Mouse (Mus musculus) heart, embryonic 13.5 days (tissue): ENCODE data around the gene Klhl40. TPM values are rescaled to one million over a fixed set of nuclear protein-coding genes. Genes with fewer than 3 reads are reported as not detected.

Experiments
- ATAC-seq: fragments of 200-750 bp; cut with Nextera tagmentation; 2 replicates; pipeline ENCODE4 v1.8.0; 2017; ENCODE audit warnings: moderate TSS enrichment; ENCODE audit not compliant: insufficient number of reproducible peaks, low FRiP score, low TSS enrichment; ENCODE audit errors: extremely low read depth
- H3K27ac ChIP-seq: fragments of 300-500 bp; sonication (generic); replicated peaks from 2 replicates; pipeline ENCODE4 v1.5.1; 2015; ENCODE audit warnings: moderate library complexity, mild to moderate bottlenecking, inconsistent platforms
- H3K27me3 ChIP-seq: fragments of 300-500 bp; sonication (generic); replicated peaks from 2 replicates; pipeline ENCODE4 v1.6.1; 2015; ENCODE audit warnings: mild to moderate bottlenecking, inconsistent platforms
- H3K36me3 ChIP-seq: fragments of 300-500 bp; sonication (generic); 2 replicates; pipeline ENCODE4 v1.6.1; 2015; ENCODE audit warnings: mild to moderate bottlenecking, inconsistent platforms
- H3K4me1 ChIP-seq: fragments of 300-500 bp; sonication (generic); 2 replicates; pipeline ENCODE4 v1.6.1; 2015; ENCODE audit warnings: inconsistent platforms
- H3K4me2 ChIP-seq: fragments of 300-500 bp; sonication (generic); 2 replicates; pipeline ENCODE4 v1.6.1; 2015; ENCODE audit warnings: inconsistent platforms, mild to moderate bottlenecking, moderate library complexity
- H3K4me3 ChIP-seq: fragments of 300-500 bp; sonication (generic); 2 replicates; pipeline ENCODE4 v1.5.1; 2015; ENCODE audit warnings: moderate library complexity, mild to moderate bottlenecking, inconsistent platforms
- H3K9ac ChIP-seq: fragments of 300-500 bp; sonication (generic); 2 replicates; pipeline ENCODE4 v1.6.1; 2015; ENCODE audit warnings: inconsistent platforms, mild to moderate bottlenecking, moderate library complexity
- H3K9me3 ChIP-seq: fragments of 300-500 bp; sonication (generic); 2 replicates; pipeline ENCODE4 v1.6.1; 2016; ENCODE audit warnings: inconsistent platforms
- WGBS: fragments of 180-500 bp; shearing (Covaris S2); methylation state at CpG from one replicate; pipeline ENCODE4 v1.1.7; 2015; ENCODE audit warnings: mixed read lengths; 5-methylcytosine and 5-hydroxymethylcytosine counted together
- polyA plus RNA-seq: library from polyadenylated mRNA; unstranded; fragments of >200 nt; fragmentation: Nextera tagmentation; extraction: Ambion mirVana; gene quantifications from 2 replicates; pipeline ENCODE4 v1.2.1, GENCODE M21; 2015

Gene Klhl40
- polyA plus RNA-seq = 1.4 and 2.1 TPM in 2 replicates

GRCm38 (mm10) chr9:121777484-121778065 is at the start of gene Klhl40:
Gene Klhl40 (plus strand): TSS chr9:121777607.
- H3K36me3 ChIP-seq = no peaks in the 10 kb centered on the region
- H3K9ac ChIP-seq = peak within 1 kb of the TSS; percentile 56
- peaks cover 64% of the 10 kb centered on the region for H3K27me3 ChIP-seq
- H3K4me1 ChIP-seq = peaks cover 29% of the 10 kb centered on the region
- H3K9me3 ChIP-seq = no peaks in the 10 kb centered on the region
- 13% methylated on average over 30 of the region's 30 CpGs for WGBS
- H3K27ac ChIP-seq = peak within 1 kb of the TSS; percentile 10; the same call in 1 of the 2 replicates
- H3K4me3 ChIP-seq = peak within 1 kb of the TSS; percentile 47
- peak within 1 kb of the TSS; percentile 75 for H3K4me2 ChIP-seq
- peak; percentile 34; the same call in 1 of the 2 replicates for ATAC-seq

- Histone ChIP-seq H3K9me3 (no peaks in the 10 kb centered on the region), H3K9ac (no peak overlapping the region), H3K36me3 (peaks cover 78% of the 10 kb centered on the region), H3K4me2 (no peak overlapping the region), H3K4me3 (no peak overlapping the region), H3K27me3 (no peaks in the 10 kb centered on the region), H3K27ac (no peak overlapping the region), H3K4me1 (no peaks in the 10 kb centered on the region)
- ATAC-seq = no peak
- WGBS = 83% methylated on average over 6 of the region's 6 CpGs
Measured at GRCm38 (mm10) chr9:121740490-121740889, 36.9 kb upstream of the Klhl40 start.

- WGBS = 92% methylated on average over 3 of the region's 3 CpGs
- ATAC-seq = no peak
- Histone ChIP-seq H3K4me2 (no peak overlapping the region), H3K4me3 (no peak overlapping the region), H3K9ac (no peak overlapping the region), H3K36me3 (peaks cover 77% of the 10 kb centered on the region), H3K4me1 (no peaks in the 10 kb centered on the region), H3K9me3 (no peaks in the 10 kb centered on the region), H3K27ac (no peak overlapping the region), H3K27me3 (no peaks in the 10 kb centered on the region)
Measured at GRCm38 (mm10) chr9:121741168-121741567, 36.2 kb upstream of the Klhl40 start.

- ATAC-seq = no peak
- WGBS = 87% methylated on average over 8 of the region's 8 CpGs
- no peak overlapping the region for H3K4me3 ChIP-seq
- H3K27ac ChIP-seq = no peak overlapping the region
- H3K4me1 ChIP-seq = 0 out of 2 replicates have a peak, but pooled peaks cover 12% of the 10 kb centered on the region
- no peaks in the 10 kb centered on the region for H3K9me3 ChIP-seq
- peaks cover 90% of the 10 kb centered on the region for H3K36me3 ChIP-seq
- no peak overlapping the region for H3K4me2 ChIP-seq
- no peak overlapping the region for H3K9ac ChIP-seq
- no peaks in the 10 kb centered on the region for H3K27me3 ChIP-seq
Measured at GRCm38 (mm10) chr9:121744051-121744450, 33.4 kb upstream of the Klhl40 start.

GRCm38 (mm10) chr9:121752774-121753173 is 24.6 kb upstream of the Klhl40 start:
- ATAC-seq = no peak
- no peak overlapping the region for H3K4me2 ChIP-seq
- H3K9ac ChIP-seq = no peak overlapping the region
- no peak overlapping the region for H3K4me3 ChIP-seq
- peaks cover 90% of the 10 kb centered on the region for H3K36me3 ChIP-seq
- no peaks in the 10 kb centered on the region for H3K9me3 ChIP-seq
- peaks cover 18% of the 10 kb centered on the region for H3K4me1 ChIP-seq
- no peak overlapping the region for H3K27ac ChIP-seq
- no peaks in the 10 kb centered on the region for H3K27me3 ChIP-seq
- WGBS = 94% methylated on average over 9 of the region's 9 CpGs

GRCm38 (mm10) chr9:121754624-121755023 is 22.8 kb upstream of the Klhl40 start:
- no peak overlapping the region for H3K9ac ChIP-seq
- no peak for ATAC-seq
- no peak overlapping the region for H3K27ac ChIP-seq
- no peaks in the 10 kb centered on the region for H3K9me3 ChIP-seq
- peaks cover 22% of the 10 kb centered on the region for H3K4me1 ChIP-seq
- no peak overlapping the region for H3K4me2 ChIP-seq
- H3K36me3 ChIP-seq = peaks cover 72% of the 10 kb centered on the region
- no peak overlapping the region for H3K4me3 ChIP-seq
- 84% methylated on average over 3 of the region's 3 CpGs for WGBS
- H3K27me3 ChIP-seq = no peaks in the 10 kb centered on the region

- Histone ChIP-seq H3K9me3 (no peaks in the 10 kb centered on the region), H3K27ac (no peak overlapping the region), H3K27me3 (no peaks in the 10 kb centered on the region), H3K4me1 (peaks cover 37% of the 10 kb centered on the region), H3K4me3 (no peak overlapping the region), H3K36me3 (peaks cover 52% of the 10 kb centered on the region), H3K9ac (no peak overlapping the region), H3K4me2 (no peak overlapping the region)
- no peak for ATAC-seq
- WGBS = 83% methylated on average over 3 of the region's 3 CpGs
Measured at GRCm38 (mm10) chr9:121756785-121757184, 20.6 kb upstream of the Klhl40 start.

- H3K27ac ChIP-seq = no peak overlapping the region
- H3K27me3 ChIP-seq = no peaks in the 10 kb centered on the region
- H3K4me3 ChIP-seq = no peak overlapping the region
- ATAC-seq = no peak
- H3K9ac ChIP-seq = no peak overlapping the region
- peaks cover 43% of the 10 kb centered on the region for H3K4me1 ChIP-seq
- no peak overlapping the region for H3K4me2 ChIP-seq
- 66% methylated on average over 3 of the region's 3 CpGs for WGBS
- no peaks in the 10 kb centered on the region for H3K9me3 ChIP-seq
- peaks cover 50% of the 10 kb centered on the region for H3K36me3 ChIP-seq
Measured at GRCm38 (mm10) chr9:121757432-121757831, 20.0 kb upstream of the Klhl40 start.

GRCm38 (mm10) chr9:121757835-121758814 is 19.3 kb upstream of the Klhl40 start:
- peak overlapping the region; percentile 98 for H3K9ac ChIP-seq
- no peaks in the 10 kb centered on the region for H3K27me3 ChIP-seq
- peak overlapping the region; percentile 93 for H3K4me2 ChIP-seq
- no peaks in the 10 kb centered on the region for H3K9me3 ChIP-seq
- WGBS = 51% methylated on average over 10 of the region's 10 CpGs
- H3K36me3 ChIP-seq = peaks cover 51% of the 10 kb centered on the region
- peaks cover 43% of the 10 kb centered on the region for H3K4me1 ChIP-seq
- ATAC-seq = no peak
- peak overlapping the region; percentile 95 for H3K27ac ChIP-seq
- H3K4me3 ChIP-seq = peak overlapping the region; percentile 89

GRCm38 (mm10) chr9:121759091-121760081 is 18.0 kb upstream of the Klhl40 start, which contains the start of gene Zfp651:
Gene Zfp651 (plus strand): TSS chr9:121759330.
- ATAC-seq = peak; percentile 52
- under 1% methylated on average over 90 of the region's 97 CpGs for WGBS
- peak within 1 kb of the TSS; percentile 95 for H3K27ac ChIP-seq
- H3K36me3 ChIP-seq = peaks cover 51% of the 10 kb centered on the region
- H3K9me3 ChIP-seq = no peaks in the 10 kb centered on the region
- H3K4me3 ChIP-seq = peak within 1 kb of the TSS; percentile 89
- no peaks in the 10 kb centered on the region for H3K27me3 ChIP-seq
- peak within 1 kb of the TSS; percentile 93 for H3K4me2 ChIP-seq
- peak within 1 kb of the TSS; percentile 98 for H3K9ac ChIP-seq
- peaks cover 43% of the 10 kb centered on the region for H3K4me1 ChIP-seq
